Mouse (Mus musculus) C2C12 (cell line): ENCODE data around the gene Sdf4.

Source experiments
- CEBPB ChIP-seq: IDR thresholded peaks from one replicate; pipeline ENCODE4 v1.6.1; 2011; ENCODE audit warnings: low read depth, mild to moderate bottlenecking, control low read depth, moderate library complexity
- CTCF ChIP-seq: IDR thresholded peaks from one replicate; pipeline ENCODE4 v1.5.1; 2011; ENCODE audit not compliant: control insufficient read depth, insufficient read depth, insufficient read length
- FOSL1 ChIP-seq: IDR thresholded peaks from one replicate; pipeline ENCODE4 v1.8.0; 2011; ENCODE audit warnings: mild to moderate bottlenecking, low read length; ENCODE audit not compliant: poor library complexity, insufficient read depth, severe bottlenecking
- MAX ChIP-seq: IDR thresholded peaks from one replicate; pipeline ENCODE4 v1.6.1; 2011; ENCODE audit warnings: mild to moderate bottlenecking, control low read depth
- MYOD1 ChIP-seq: IDR thresholded peaks from one replicate; pipeline ENCODE4 v1.6.1; 2011; ENCODE audit warnings: low read depth; ENCODE audit not compliant: control insufficient read depth, insufficient read length
- MYOG ChIP-seq: IDR thresholded peaks from one replicate; pipeline ENCODE4 v1.6.1; 2011; ENCODE audit not compliant: control insufficient read depth, insufficient read length; ENCODE audit errors: extremely low read depth
- USF1 ChIP-seq: IDR thresholded peaks from one replicate; pipeline ENCODE4 v1.6.1; 2011; ENCODE audit warnings: low read depth, mild to moderate bottlenecking, control low read depth, moderate library complexity

DNA sequence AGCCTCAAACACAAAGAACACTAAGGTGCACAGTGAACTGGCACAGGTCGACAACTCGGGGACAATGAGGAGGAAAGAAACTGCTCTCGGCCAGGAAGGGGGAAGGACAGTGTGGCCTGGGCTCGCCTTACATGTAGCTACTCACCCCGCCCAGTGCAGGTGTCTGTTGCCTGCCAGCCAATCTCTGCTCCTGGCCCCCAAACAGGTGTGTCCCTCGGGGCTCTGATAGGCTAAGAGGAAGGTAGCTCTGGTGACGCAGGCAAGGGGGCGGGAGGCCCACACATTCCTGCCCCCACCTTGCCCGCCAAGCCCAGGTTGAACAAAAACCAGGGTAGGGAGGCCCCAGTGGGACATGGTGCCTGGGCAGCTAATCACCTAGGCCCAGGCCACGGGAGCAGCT lies 67.0 kb downstream of the Sdf4 start:
- no peak for TF ChIP-seq CTCF
- no peak for TF ChIP-seq MAX
- TF ChIP-seq MYOD1 = no peak
- no peak for TF ChIP-seq MYOG
- no peak for TF ChIP-seq USF1
- TF ChIP-seq CEBPB = no peak
- TF ChIP-seq FOSL1 = no peak
